Mouse (Mus musculus) hindbrain, postnatal 0 days (tissue): ENCODE data around the gene Ugt1a10. TPM values are rescaled to one million over a fixed set of nuclear protein-coding genes. Genes with fewer than 3 reads are reported as not detected.

Experiments used
- ATAC-seq: fragments of 200-750 bp; cut with Nextera tagmentation; 2 replicates; pipeline ENCODE4 v1.8.0; 2017; ENCODE audit warnings: mild to moderate bottlenecking, moderate TSS enrichment, moderate library complexity
- DNase-seq: peaks from one replicate; pipeline ENCODE4 v3.0.0-alpha.2; 2015; ENCODE audit warnings: low spot score
- H3K27ac ChIP-seq: fragments of 300-500 bp; sonication (generic); 2 replicates; pipeline ENCODE4 v1.5.1; 2014; ENCODE audit warnings: mild to moderate bottlenecking
- H3K27me3 ChIP-seq: fragments of 300-500 bp; sonication (generic); 2 replicates; pipeline ENCODE4 v1.6.1; 2014; ENCODE audit warnings: low read length, mixed read lengths; ENCODE audit not compliant: insufficient read depth
- H3K36me3 ChIP-seq: fragments of 300-500 bp; sonication (generic); 2 replicates; pipeline ENCODE4 v1.6.1; 2014; ENCODE audit warnings: low read length, mixed read lengths; ENCODE audit not compliant: insufficient read depth
- H3K4me1 ChIP-seq: fragments of 300-500 bp; sonication (generic); 2 replicates; pipeline ENCODE4 v1.6.1; 2014; ENCODE audit warnings: antibody characterized with exemption, low read length, mixed read lengths; ENCODE audit not compliant: insufficient read depth
- H3K4me2 ChIP-seq: fragments of 300-500 bp; sonication (generic); 2 replicates; pipeline ENCODE4 v1.6.1; 2014; ENCODE audit warnings: low read depth, mild to moderate bottlenecking, low read length, moderate library complexity, mixed read lengths
- H3K4me3 ChIP-seq: fragments of 300-500 bp; sonication (generic); 2 replicates; pipeline ENCODE4 v1.5.1; 2014; ENCODE audit warnings: low read length
- H3K9ac ChIP-seq: fragments of 300-500 bp; sonication (generic); replicated peaks from 2 replicates; pipeline ENCODE4 v1.6.1; 2014; ENCODE audit warnings: mild to moderate bottlenecking, low read length, moderate library complexity, mixed read lengths
- H3K9me3 ChIP-seq: fragments of 300-500 bp; sonication (generic); 2 replicates; pipeline ENCODE4 v1.6.1; 2016; ENCODE audit warnings: low read length, mixed read lengths
- CTCF ChIP-seq: IDR thresholded peaks from 2 replicates; pipeline ENCODE4 v1.5.1; 2016; ENCODE audit warnings: antibody characterized with exemption, control low read depth, low read depth
- WGBS: fragments of 180-500 bp; shearing (Covaris S2); extraction: QIAGEN DNeasy Blood & Tissue Kit; methylation state at CpG from one replicate; pipeline ENCODE4 v1.1.7; 2014; 5-methylcytosine and 5-hydroxymethylcytosine counted together
- polyA plus RNA-seq: library from polyadenylated mRNA; unstranded; fragments of >200 nt; fragmentation: Nextera tagmentation; extraction: Ambion mirVana; gene quantifications from 2 replicates; pipeline ENCODE4 v1.2.1, GENCODE M21; 2015
- total RNA-seq: library from RNA; depleted of rRNA; stranded (reverse); fragments of >200 nt; gene quantifications from 2 replicates; pipeline ENCODE4 v1.2.3, GENCODE M21; 2014

The Ugt1a10 gene
- total and polyA plus RNA-seq, 2 experiments from 2014 or later: not detected

DNA sequence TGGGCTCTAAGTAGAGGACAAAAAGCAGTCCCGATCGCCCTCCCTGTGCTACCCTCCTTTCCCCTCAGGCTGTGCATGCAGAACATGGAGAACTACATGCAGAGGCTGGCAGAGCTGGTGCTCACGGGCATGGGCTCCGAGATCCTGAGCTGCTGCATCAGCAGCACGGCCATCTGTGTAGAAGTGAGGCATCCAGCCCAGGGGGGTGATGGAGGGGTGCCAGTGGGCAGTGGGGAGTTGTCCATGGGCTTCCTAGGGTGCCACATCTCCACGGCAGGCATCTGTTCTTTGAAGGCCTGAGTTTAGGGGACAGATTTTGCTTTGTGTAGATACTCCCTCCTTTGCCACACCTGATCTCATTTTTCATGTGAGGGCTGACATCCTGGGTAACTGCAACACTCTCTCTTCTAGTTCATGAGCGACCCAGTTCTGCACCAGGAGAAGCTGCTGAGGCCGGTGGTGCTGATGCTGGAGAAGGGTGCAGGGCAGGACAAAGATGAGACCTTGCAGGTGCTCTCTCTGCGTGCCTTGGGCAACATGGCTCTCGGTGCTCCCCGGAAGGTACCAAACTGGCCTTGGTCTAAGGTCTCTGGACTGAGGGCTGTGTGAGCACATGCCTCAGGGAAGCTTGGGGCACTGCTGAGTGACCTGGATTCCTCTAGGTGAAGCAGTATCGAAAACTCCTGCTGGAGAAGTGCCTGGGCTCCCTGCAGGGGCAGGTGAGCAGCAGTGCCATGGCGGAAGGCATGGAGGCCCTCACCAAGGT lies 201.0 kb downstream of the Ugt1a10 start:
- TF ChIP-seq CTCF: no peak
- 77% methylated on average over 13 of the region's 13 CpGs for WGBS
- Histone ChIP-seq H3K4me1 (no peaks in the 10 kb centered on the region), H3K4me3 (no peak overlapping the region), H3K36me3 (peaks cover 7% of the 10 kb centered on the region; the same call in 1 of the 2 replicates), H3K27me3 (no peaks in the 10 kb centered on the region), H3K27ac (no peak overlapping the region), H3K9ac (no peak overlapping the region), H3K4me2 (no peak overlapping the region), H3K9me3 (peaks cover 41% of the 10 kb centered on the region)
- DNase-seq (no peak), ATAC-seq (no peak)

GRCm38 (mm10) chr1:88256886-88257663 lies 201.9 kb downstream of the Ugt1a10 start:
- Histone ChIP-seq H3K9ac (no peak overlapping the region), H3K4me1 (no peaks in the 10 kb centered on the region), H3K27me3 (no peaks in the 10 kb centered on the region), H3K4me2 (no peak overlapping the region), H3K27ac (no peak overlapping the region), H3K4me3 (no peak overlapping the region), H3K36me3 (peaks cover 16% of the 10 kb centered on the region; the same call in 1 of the 2 replicates), H3K9me3 (peaks cover 39% of the 10 kb centered on the region)
- TF ChIP-seq CTCF: no peak
- DNase-seq (no peak), ATAC-seq (no peak)
- 80% methylated on average over 10 of the region's 10 CpGs for WGBS

DNA sequence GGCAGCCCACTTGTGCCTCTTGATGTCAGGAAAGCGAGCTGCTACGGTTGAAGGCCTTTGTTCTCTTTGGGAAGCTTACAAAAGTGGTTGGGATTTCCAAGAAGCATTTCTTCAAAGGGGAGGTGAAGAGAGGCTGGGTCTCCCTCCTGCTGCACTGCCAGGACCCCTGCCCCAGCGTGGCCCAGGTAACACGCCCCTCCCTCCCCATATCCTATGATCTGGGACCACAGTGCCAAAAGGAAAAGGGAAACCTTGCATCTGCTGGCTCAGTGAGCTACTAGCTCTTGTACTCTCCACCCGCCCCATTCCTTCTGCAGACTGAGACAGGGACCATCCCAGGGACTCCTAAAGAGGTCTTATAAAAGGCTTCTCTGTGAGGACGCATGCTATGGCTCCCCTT lies 202.5 kb downstream of the Ugt1a10 start:
- H3K4me2 ChIP-seq: no peak overlapping the region
- H3K9ac ChIP-seq: no peak overlapping the region
- no peak overlapping the region for H3K4me3 ChIP-seq
- no peaks in the 10 kb centered on the region for H3K4me1 ChIP-seq
- H3K9me3 ChIP-seq: peaks cover 32% of the 10 kb centered on the region
- WGBS: 82% methylated on average over 6 of the region's 6 CpGs
- H3K36me3 ChIP-seq: peaks cover 20% of the 10 kb centered on the region; the same call in 1 of the 2 replicates
- H3K27ac ChIP-seq: no peak overlapping the region
- ATAC-seq: no peak
- H3K27me3 ChIP-seq: no peaks in the 10 kb centered on the region
- TF ChIP-seq CTCF: no peak
- no peak for DNase-seq

- no peak for DNase-seq
- ATAC-seq: no peak
- no peak for TF ChIP-seq CTCF
- Histone ChIP-seq H3K27ac (no peak overlapping the region), H3K27me3 (no peaks in the 10 kb centered on the region), H3K9me3 (peaks cover 30% of the 10 kb centered on the region; the same call in 1 of the 2 replicates), H3K4me1 (no peaks in the 10 kb centered on the region), H3K4me2 (no peak overlapping the region), H3K4me3 (no peak overlapping the region), H3K9ac (no peak overlapping the region), H3K36me3 (peaks cover 27% of the 10 kb centered on the region)
- WGBS: 67% methylated on average over 6 of the region's 6 CpGs
Observed at GRCm38 (mm10) chr1:88258361-88258760, 203.2 kb downstream of the Ugt1a10 start.

DNA sequence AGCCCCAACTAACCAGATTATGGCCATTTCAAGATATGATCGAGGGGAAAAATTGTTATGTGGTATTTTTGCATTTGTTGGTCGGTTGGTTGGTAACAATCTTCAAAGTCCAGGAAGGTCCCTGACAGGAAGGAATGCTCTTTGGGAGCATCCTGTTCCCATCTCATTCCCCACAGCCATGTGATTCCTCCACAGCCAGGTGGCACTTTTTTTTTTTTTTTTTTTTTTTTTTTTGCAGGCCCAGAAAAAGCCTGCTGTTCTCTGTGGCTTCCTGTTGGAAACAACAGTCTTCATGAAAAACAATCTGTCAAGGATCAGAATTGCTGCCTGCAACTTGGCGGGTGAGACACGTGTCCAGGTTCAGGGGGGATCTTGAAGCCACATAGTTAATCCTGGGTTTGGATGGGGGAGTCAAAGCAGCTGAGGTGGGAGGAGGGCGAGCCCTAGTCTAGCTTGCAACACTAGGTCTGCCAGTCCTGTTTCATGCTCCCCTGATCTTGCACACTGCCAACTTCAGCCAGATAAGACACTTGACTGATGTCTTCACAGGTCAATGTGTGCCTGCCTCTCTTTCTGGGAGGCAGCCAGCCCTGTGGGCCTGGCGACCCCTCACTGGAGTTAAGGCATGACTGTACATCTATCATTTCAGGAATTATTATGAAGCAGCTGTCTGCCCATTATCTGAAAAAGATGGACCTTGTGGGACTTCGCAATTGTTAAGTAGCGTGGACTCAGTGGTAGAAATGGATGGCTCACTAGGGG lies 203.9 kb downstream of the Ugt1a10 start:
- Histone ChIP-seq H3K9me3 (peaks cover 30% of the 10 kb centered on the region; the same call in 1 of the 2 replicates), H3K27me3 (no peaks in the 10 kb centered on the region), H3K27ac (peak overlapping the region; percentile 3), H3K4me3 (no peak overlapping the region), H3K4me1 (no peaks in the 10 kb centered on the region), H3K4me2 (no peak overlapping the region), H3K36me3 (peaks cover 34% of the 10 kb centered on the region), H3K9ac (no peak overlapping the region)
- DNase-seq: peak; percentile 81
- 71% methylated on average over 8 of the region's 8 CpGs for WGBS
- TF ChIP-seq CTCF: no peak
- ATAC-seq: peak; percentile 24

- no peak for TF ChIP-seq CTCF
- Histone ChIP-seq H3K4me3 (no peak overlapping the region), H3K27ac (no peak overlapping the region; the same call in 1 of the 2 replicates), H3K4me2 (no peak overlapping the region), H3K9me3 (peaks cover 27% of the 10 kb centered on the region; the same call in 1 of the 2 replicates), H3K4me1 (no peaks in the 10 kb centered on the region), H3K27me3 (no peaks in the 10 kb centered on the region), H3K9ac (no peak overlapping the region), H3K36me3 (peaks cover 40% of the 10 kb centered on the region)
- DNase-seq (no peak), ATAC-seq (peak; percentile 1)
- 78% methylated on average over 4 of the region's 4 CpGs for WGBS
Observed at GRCm38 (mm10) chr1:88259643-88260024, 204.4 kb downstream of the Ugt1a10 start.
